Mouse (Mus musculus) intestine, embryonic 16.5 days (tissue): ENCODE measurements at regions not wholly inside any gene's neighbourhood (a gene's known extent, or its start where the extent isn't known, plus 50 kb on each side); places are given as distances from the start of the nearest gene placed in this dataset.

ENCODE experiments used
- ATAC-seq: fragments of 200-750 bp; cut with Nextera tagmentation; 2 replicates; pipeline ENCODE4 v1.8.0; 2017; ENCODE audit warnings: moderate TSS enrichment, moderate library complexity
- H3K27ac ChIP-seq: fragments of 300-500 bp; sonication (generic); 2 replicates; pipeline ENCODE4 v1.5.1; 2014; ENCODE audit warnings: mild to moderate bottlenecking, low read length
- H3K27me3 ChIP-seq: fragments of 300-500 bp; sonication (generic); replicated peaks from 2 replicates; pipeline ENCODE4 v1.6.1; 2014; ENCODE audit warnings: low read length, control low read depth, mixed read lengths; ENCODE audit not compliant: control insufficient read depth, insufficient read depth
- H3K36me3 ChIP-seq: fragments of 300-500 bp; sonication (generic); 2 replicates; pipeline ENCODE4 v1.6.1; 2014; ENCODE audit warnings: low read length, control low read depth; ENCODE audit not compliant: control insufficient read depth, insufficient read depth
- H3K4me1 ChIP-seq: fragments of 300-500 bp; sonication (generic); 2 replicates; pipeline ENCODE4 v1.6.1; 2014; ENCODE audit warnings: low read length, control low read depth, mixed read lengths; ENCODE audit not compliant: control insufficient read depth, insufficient read depth
- H3K4me2 ChIP-seq: fragments of 300-500 bp; sonication (generic); 2 replicates; pipeline ENCODE4 v1.6.1; 2014; ENCODE audit warnings: low read depth, low read length, control low read depth
- H3K4me3 ChIP-seq: fragments of 300-500 bp; sonication (generic); 2 replicates; pipeline ENCODE4 v1.5.1; 2014; ENCODE audit warnings: mild to moderate bottlenecking, low read length
- H3K9ac ChIP-seq: fragments of 300-500 bp; sonication (generic); 2 replicates; pipeline ENCODE4 v1.6.1; 2014; ENCODE audit warnings: low read depth, low read length
- H3K9me3 ChIP-seq: fragments of 300-500 bp; sonication (generic); 2 replicates; pipeline ENCODE4 v1.6.1; 2016; ENCODE audit warnings: low read length, control low read depth; ENCODE audit not compliant: control insufficient read depth
- WGBS: fragments of 180-500 bp; shearing (Covaris S2); extraction: QIAGEN DNeasy Blood & Tissue Kit; methylation state at CpG from one replicate; pipeline ENCODE4 v1.1.7; 2014; 5-methylcytosine and 5-hydroxymethylcytosine counted together

- no peak overlapping the region for H3K4me3 ChIP-seq
- H3K36me3 ChIP-seq = no peaks in the 10 kb centered on the region
- H3K27ac ChIP-seq = no peak overlapping the region
- no peak for ATAC-seq
- H3K4me2 ChIP-seq = no peak overlapping the region
- H3K9ac ChIP-seq = no peak overlapping the region
- no peaks in the 10 kb centered on the region for H3K27me3 ChIP-seq
- 85% methylated on average over 3 of the region's 3 CpGs for WGBS
- H3K9me3 ChIP-seq = no peaks in the 10 kb centered on the region
- H3K4me1 ChIP-seq = no peaks in the 10 kb centered on the region
Measured at GRCm38 (mm10) chr2:131715381-131715780, 144.2 kb downstream of the Erv3 start.

- Histone ChIP-seq H3K9ac (no peak overlapping the region), H3K27ac (no peak overlapping the region), H3K36me3 (no peaks in the 10 kb centered on the region), H3K9me3 (no peaks in the 10 kb centered on the region), H3K4me2 (no peak overlapping the region), H3K4me1 (no peaks in the 10 kb centered on the region), H3K27me3 (no peaks in the 10 kb centered on the region), H3K4me3 (no peak overlapping the region)
- no peak for ATAC-seq
Measured at GRCm38 (mm10) chr2:131711886-131712285, 147.7 kb downstream of the Erv3 start.

- H3K4me1 ChIP-seq = no peaks in the 10 kb centered on the region
- H3K36me3 ChIP-seq = no peaks in the 10 kb centered on the region
- no peaks in the 10 kb centered on the region for H3K9me3 ChIP-seq
- no peak overlapping the region for H3K4me2 ChIP-seq
- no peak overlapping the region for H3K27ac ChIP-seq
- no peak overlapping the region for H3K9ac ChIP-seq
- WGBS = 73% methylated on average over 4 of the region's 4 CpGs
- H3K4me3 ChIP-seq = no peak overlapping the region
- H3K27me3 ChIP-seq = no peaks in the 10 kb centered on the region
- ATAC-seq = no peak
Measured at GRCm38 (mm10) chr2:131706565-131706964, 144.5 kb upstream of the Adra1d start.

GRCm38 (mm10) chr2:131704406-131704805 lies 142.3 kb upstream of the Adra1d start:
- Histone ChIP-seq H3K4me1 (no peaks in the 10 kb centered on the region), H3K4me3 (no peak overlapping the region), H3K9ac (no peak overlapping the region), H3K27ac (no peak overlapping the region), H3K27me3 (no peaks in the 10 kb centered on the region), H3K4me2 (no peak overlapping the region), H3K9me3 (no peaks in the 10 kb centered on the region), H3K36me3 (no peaks in the 10 kb centered on the region)
- ATAC-seq = no peak

- WGBS = 73% methylated on average over 4 of the region's 4 CpGs
- Histone ChIP-seq H3K27me3 (no peaks in the 10 kb centered on the region), H3K36me3 (no peaks in the 10 kb centered on the region), H3K27ac (no peak overlapping the region), H3K4me3 (no peak overlapping the region), H3K9ac (no peak overlapping the region), H3K9me3 (no peaks in the 10 kb centered on the region), H3K4me2 (no peak overlapping the region), H3K4me1 (no peaks in the 10 kb centered on the region)
- no peak for ATAC-seq
Measured at GRCm38 (mm10) chr2:131702146-131702545, 140.1 kb upstream of the Adra1d start.

GRCm38 (mm10) chr2:131699798-131700197 lies 137.7 kb upstream of the Adra1d start:
- H3K27me3 ChIP-seq = no peaks in the 10 kb centered on the region
- WGBS = 82% methylated on average over 3 of the region's 3 CpGs
- H3K4me3 ChIP-seq = no peak overlapping the region
- no peak for ATAC-seq
- H3K9ac ChIP-seq = no peak overlapping the region
- H3K9me3 ChIP-seq = no peaks in the 10 kb centered on the region
- H3K4me1 ChIP-seq = no peaks in the 10 kb centered on the region
- no peak overlapping the region for H3K4me2 ChIP-seq
- no peaks in the 10 kb centered on the region for H3K36me3 ChIP-seq
- H3K27ac ChIP-seq = no peak overlapping the region

GRCm38 (mm10) chr2:131698008-131698965 lies 136.2 kb upstream of the Adra1d start:
- H3K27ac ChIP-seq = no peak overlapping the region
- no peaks in the 10 kb centered on the region for H3K9me3 ChIP-seq
- no peak overlapping the region for H3K4me2 ChIP-seq
- H3K27me3 ChIP-seq = no peaks in the 10 kb centered on the region
- WGBS = 78% methylated on average over 5 of the region's 5 CpGs
- no peaks in the 10 kb centered on the region for H3K4me1 ChIP-seq
- no peak overlapping the region for H3K4me3 ChIP-seq
- no peak overlapping the region for H3K9ac ChIP-seq
- H3K36me3 ChIP-seq = no peaks in the 10 kb centered on the region
- no peak for ATAC-seq

- Histone ChIP-seq H3K9me3 (no peaks in the 10 kb centered on the region), H3K27me3 (no peaks in the 10 kb centered on the region), H3K9ac (no peak overlapping the region), H3K4me2 (no peak overlapping the region), H3K4me1 (no peaks in the 10 kb centered on the region), H3K4me3 (no peak overlapping the region), H3K27ac (no peak overlapping the region), H3K36me3 (no peaks in the 10 kb centered on the region)
- no peak for ATAC-seq
- 64% methylated on average over 3 of the region's 3 CpGs for WGBS
Measured at GRCm38 (mm10) chr2:131696307-131696706, 134.2 kb upstream of the Adra1d start.

GRCm38 (mm10) chr2:131689996-131690395 lies 127.9 kb upstream of the Adra1d start:
- Histone ChIP-seq H3K4me1 (no peaks in the 10 kb centered on the region), H3K9me3 (no peaks in the 10 kb centered on the region), H3K9ac (no peak overlapping the region), H3K4me2 (no peak overlapping the region), H3K4me3 (no peak overlapping the region), H3K27me3 (no peaks in the 10 kb centered on the region), H3K36me3 (no peaks in the 10 kb centered on the region), H3K27ac (no peak overlapping the region)
- 70% methylated on average over 6 of the region's 6 CpGs for WGBS
- no peak for ATAC-seq

GRCm38 (mm10) chr2:131688282-131688681 lies 126.2 kb upstream of the Adra1d start:
- H3K9ac ChIP-seq = no peak overlapping the region
- no peaks in the 10 kb centered on the region for H3K27me3 ChIP-seq
- no peak for ATAC-seq
- 92% methylated on average over 2 of the region's 2 CpGs for WGBS
- no peaks in the 10 kb centered on the region for H3K36me3 ChIP-seq
- H3K4me1 ChIP-seq = no peaks in the 10 kb centered on the region
- no peak overlapping the region for H3K4me3 ChIP-seq
- no peaks in the 10 kb centered on the region for H3K9me3 ChIP-seq
- no peak overlapping the region for H3K27ac ChIP-seq
- no peak overlapping the region for H3K4me2 ChIP-seq
